Mouse (Mus musculus): Measurements from ENCODE around the gene 5031410I06Rik. TPM values are rescaled to one million over a fixed set of nuclear protein-coding genes. Genes with fewer than 3 reads are reported as not detected.
"Not testable (repeated sequence)": the region's sequence is repeated elsewhere in the genome, so short reads cannot be mapped to it uniquely, and the experiment has no call there.

The 5031410I06Rik gene
- polyA plus RNA-seq (2015; fragmentation: Nextera tagmentation; extraction: Ambion mirVana) = not detected in 2 replicates

- WGBS (ENCODE audit: insufficient replicate concordance) = no CpG with 5 or more reads among the region's 3 CpGs
- H3K9ac ChIP-seq; H3K4me3 ChIP-seq (replicated peaks); H3K4me1 ChIP-seq (replicated peaks); H3K27me3 ChIP-seq; H3K4me2 ChIP-seq; H3K27ac ChIP-seq (replicated peaks); ATAC-seq (ENCODE audit: insufficient read depth); H3K9me3 ChIP-seq (replicated peaks); H3K36me3 ChIP-seq (replicated peaks): not testable (repeated sequence)
These were observed at the start of gene 5031410I06Rik for GRCm38 (mm10) chr5:26105262-26105661. Gene 5031410I06Rik (minus strand): TSS chr5:26105362.

- H3K4me2 ChIP-seq = no peak overlapping the region
- H3K27ac ChIP-seq (replicated peaks) = no peak overlapping the region
- WGBS (ENCODE audit: insufficient replicate concordance) = 69% methylated on average over 6 of the region's 6 CpGs
- H3K36me3 ChIP-seq (replicated peaks) = no peaks in the 10 kb centered on the region
- no peak overlapping the region for H3K4me3 ChIP-seq (replicated peaks)
- ATAC-seq (ENCODE audit: insufficient read depth) = no peak
- no peaks in the 10 kb centered on the region for H3K27me3 ChIP-seq
- H3K9me3 ChIP-seq (replicated peaks) = no peaks in the 10 kb centered on the region
- no peaks in the 10 kb centered on the region for H3K4me1 ChIP-seq (replicated peaks)
- H3K9ac ChIP-seq = no peak overlapping the region
These were observed 37.7 kb upstream of the 5031410I06Rik start for GRCm38 (mm10) chr5:26142891-26143290.

DNA sequence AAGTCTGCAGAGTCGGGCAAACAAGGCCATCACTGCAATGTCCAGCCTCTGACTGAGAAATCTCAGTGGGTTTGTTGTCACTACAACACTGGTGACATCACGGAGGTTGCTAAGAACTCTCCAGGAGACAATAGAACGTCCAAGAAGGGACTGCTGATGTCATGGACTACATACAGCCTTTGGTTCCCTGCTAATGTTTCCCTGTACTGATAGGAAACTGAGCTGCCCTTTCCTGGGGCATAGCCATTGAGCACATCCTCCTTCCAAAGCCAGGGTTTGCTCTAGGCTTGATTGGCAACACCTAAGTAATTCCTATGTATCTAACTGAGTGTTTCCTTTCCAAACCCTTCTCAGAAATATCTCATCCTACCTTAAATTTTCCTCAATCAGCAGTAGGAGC is 16.2 kb upstream of the 5031410I06Rik start, which contains the start of gene Gm10220:
Gm10220 (minus strand) TSS at position 101 of the 400 bp plus-strand sequence.
- not testable (repeated sequence) for ATAC-seq (ENCODE audit: insufficient read depth); H3K9ac ChIP-seq; H3K4me1 ChIP-seq (replicated peaks); H3K36me3 ChIP-seq (replicated peaks); H3K27ac ChIP-seq (replicated peaks); H3K4me2 ChIP-seq; H3K9me3 ChIP-seq (replicated peaks); H3K4me3 ChIP-seq (replicated peaks); H3K27me3 ChIP-seq
- WGBS (ENCODE audit: insufficient replicate concordance) = no CpG with 5 or more reads among the region's 3 CpGs

DNA sequence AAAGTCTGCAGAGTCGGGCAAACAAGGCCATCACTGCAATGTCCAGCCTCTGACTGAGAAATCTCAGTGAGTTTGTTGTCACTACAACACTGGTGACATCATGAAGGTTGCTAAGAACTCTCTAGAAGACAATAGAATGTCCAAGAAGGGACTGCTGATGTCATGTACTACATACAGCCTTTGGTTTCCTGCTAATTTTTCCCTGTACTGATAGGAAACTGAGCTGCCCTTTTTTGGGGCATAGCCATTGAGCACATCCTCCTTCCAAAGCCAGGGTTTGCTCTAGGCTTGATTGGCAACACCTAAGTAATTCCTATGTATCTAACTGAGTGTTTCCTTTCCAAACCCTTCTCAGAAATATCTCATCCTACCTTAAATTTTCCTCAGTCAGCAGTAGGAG is 16.0 kb downstream of the 5031410I06Rik start, which contains the start of gene Gm10471:
Gm10471 (minus strand) TSS at position 101 of the 400 bp plus-strand sequence.
- not testable (repeated sequence) for ATAC-seq (ENCODE audit: insufficient read depth); H3K9ac ChIP-seq; H3K27ac ChIP-seq (replicated peaks); H3K9me3 ChIP-seq (replicated peaks); H3K36me3 ChIP-seq (replicated peaks); H3K27me3 ChIP-seq; H3K4me2 ChIP-seq; H3K4me1 ChIP-seq (replicated peaks); H3K4me3 ChIP-seq (replicated peaks)
- WGBS (ENCODE audit: insufficient replicate concordance) = 30% methylated on average over 1 of the region's 1 CpGs

GRCm38 (mm10) chr5:26079023-26079422 is 26.1 kb downstream of the 5031410I06Rik start:
- H3K27ac ChIP-seq (replicated peaks); H3K27me3 ChIP-seq; H3K4me3 ChIP-seq (replicated peaks); H3K36me3 ChIP-seq (replicated peaks); H3K4me2 ChIP-seq; H3K4me1 ChIP-seq (replicated peaks); H3K9ac ChIP-seq; H3K9me3 ChIP-seq (replicated peaks); ATAC-seq (ENCODE audit: insufficient read depth): not testable (repeated sequence)

DNA sequence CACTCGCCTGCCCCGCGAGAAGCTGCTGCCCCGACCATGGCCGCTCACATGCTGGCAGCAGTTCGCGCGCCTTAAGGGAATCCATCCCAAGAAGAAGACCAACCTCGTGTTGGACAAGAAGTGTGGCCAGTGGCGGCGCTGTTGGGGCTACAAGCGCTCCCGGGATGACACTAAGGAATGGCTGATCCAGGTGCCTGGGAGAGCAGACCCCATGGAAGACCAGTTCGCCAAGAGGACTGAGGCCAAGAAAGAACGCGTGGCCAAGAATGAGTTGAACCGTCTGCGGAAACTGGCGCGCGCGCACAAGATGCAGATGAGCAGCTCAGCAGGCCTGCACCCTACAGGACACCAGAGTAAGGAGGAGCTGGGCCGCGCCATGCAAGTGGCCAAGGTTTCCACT is 34.4 kb downstream of the 5031410I06Rik start:
- Histone ChIP-seq H3K4me1 (replicated peaks) (no peaks in the 10 kb centered on the region), H3K4me3 (replicated peaks) (no peak overlapping the region), H3K9me3 (replicated peaks) (0 out of 2 replicates have a peak, but pooled peaks cover 4% of the 10 kb centered on the region), H3K36me3 (replicated peaks) (no peaks in the 10 kb centered on the region), H3K27me3 (no peaks in the 10 kb centered on the region), H3K27ac (replicated peaks) (no peak overlapping the region), H3K9ac (no peak overlapping the region), H3K4me2 (no peak overlapping the region)
- 75% methylated on average over 24 of the region's 24 CpGs for WGBS (ENCODE audit: insufficient replicate concordance)
- no peak for ATAC-seq (ENCODE audit: insufficient read depth)

DNA sequence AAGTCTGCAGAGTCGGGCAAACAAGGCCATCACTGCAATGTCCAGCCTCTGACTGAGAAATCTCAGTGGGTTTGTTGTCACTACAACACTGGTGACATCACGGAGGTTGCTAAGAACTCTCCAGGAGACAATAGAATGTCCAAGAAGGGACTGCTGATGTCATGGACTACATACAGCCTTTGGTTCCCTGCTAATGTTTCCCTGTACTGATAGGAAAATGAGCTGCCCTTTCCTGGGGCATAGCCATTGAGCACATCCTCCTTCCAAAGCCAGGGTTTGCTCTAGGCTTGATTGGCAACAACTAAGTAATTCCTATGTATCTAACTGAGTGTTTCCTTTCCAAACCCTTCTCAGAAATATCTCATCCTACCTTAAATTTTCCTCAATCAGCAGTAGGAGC is 46.7 kb downstream of the 5031410I06Rik start, which contains the start of gene Gm7347:
Gm7347 (minus strand) TSS at position 101 of the 400 bp plus-strand sequence.
- not testable (repeated sequence) for H3K4me3 ChIP-seq (replicated peaks); H3K36me3 ChIP-seq (replicated peaks); H3K9ac ChIP-seq; H3K4me2 ChIP-seq; ATAC-seq (ENCODE audit: insufficient read depth); H3K4me1 ChIP-seq (replicated peaks); H3K27ac ChIP-seq (replicated peaks); H3K27me3 ChIP-seq; H3K9me3 ChIP-seq (replicated peaks)
- no CpG with 5 or more reads among the region's 2 CpGs for WGBS (ENCODE audit: insufficient replicate concordance)

Other genes with a start within 250 kb of the 5031410I06Rik start
- gene Gm21663, start 163.0 kb downstream of the 5031410I06Rik start, polyA plus RNA-seq (2015; fragmentation: Nextera tagmentation; extraction: Ambion mirVana) = not detected in 2 replicates
- gene Gm21671, start 150.9 kb downstream of the 5031410I06Rik start, polyA plus RNA-seq (2015; fragmentation: Nextera tagmentation; extraction: Ambion mirVana) = 0.03 TPM in 1 of 2 replicates, not detected in the other
- gene Gm21680, start 132.7 kb downstream of the 5031410I06Rik start, polyA plus RNA-seq (2015; fragmentation: Nextera tagmentation; extraction: Ambion mirVana) = not detected in 2 replicates
- not detected in 2 replicates for gene Gm21698, start 116.7 kb downstream of the 5031410I06Rik start, polyA plus RNA-seq (2015; fragmentation: Nextera tagmentation; extraction: Ambion mirVana)
- gene Gm1979, start 100.6 kb downstream of the 5031410I06Rik start, polyA plus RNA-seq (2015; fragmentation: Nextera tagmentation; extraction: Ambion mirVana) = not detected in 2 replicates
- gene Gm5862, start 82.4 kb downstream of the 5031410I06Rik start, polyA plus RNA-seq (2015; fragmentation: Nextera tagmentation; extraction: Ambion mirVana) = not detected in 2 replicates
- not detected in 2 replicates for gene Speer4a, start 65.8 kb downstream of the 5031410I06Rik start, polyA plus RNA-seq (2015; fragmentation: Nextera tagmentation; extraction: Ambion mirVana)
- not detected in 2 replicates for gene Gm7347, start 46.8 kb downstream of the 5031410I06Rik start, polyA plus RNA-seq (2015; fragmentation: Nextera tagmentation; extraction: Ambion mirVana)
- not detected in 2 replicates for gene Gm10471, start 16.1 kb downstream of the 5031410I06Rik start, polyA plus RNA-seq (2015; fragmentation: Nextera tagmentation; extraction: Ambion mirVana)
- gene Gm10220, start 16.1 kb upstream of the 5031410I06Rik start, polyA plus RNA-seq (2015; fragmentation: Nextera tagmentation; extraction: Ambion mirVana) = not detected in 2 replicates
- gene Gm7361, start 152.3 kb upstream of the 5031410I06Rik start, polyA plus RNA-seq (2015; fragmentation: Nextera tagmentation; extraction: Ambion mirVana) = not detected in 2 replicates

All from liver, embryonic 15.5 days (tissue).